Mouse (Mus musculus): ENCODE data around the gene Ercc8. TPM values are rescaled to one million over a fixed set of nuclear protein-coding genes. Genes with fewer than 3 reads are reported as not detected.

The Ercc8 gene
- polyA plus RNA-seq, 1 experiment from 2014 or later: 22.9 TPM

DNA sequence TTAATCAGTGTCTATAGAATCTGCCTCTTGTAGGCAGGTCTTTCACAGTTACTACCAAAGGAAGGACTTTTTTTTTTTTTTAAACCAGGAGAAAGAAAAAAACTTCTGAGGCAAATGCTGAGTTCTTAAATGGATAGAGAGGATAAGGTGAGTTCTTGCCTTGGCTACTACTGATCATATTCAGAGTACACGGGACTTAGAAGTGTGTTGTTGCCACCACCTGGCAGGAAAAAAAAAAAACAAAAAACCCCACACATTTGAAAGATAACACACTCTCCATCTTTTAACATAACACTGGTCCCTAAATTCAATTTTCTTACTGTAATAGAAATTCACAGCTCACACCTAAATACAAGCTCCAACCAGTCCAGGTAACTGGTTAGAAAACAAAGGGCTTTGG, 30.6 kb upstream of the Ercc8 start:
- Histone ChIP-seq H3K36me3 (no peaks in the 10 kb centered on the region), H3K4me3 (no peak overlapping the region), H3K9me3 (no peaks in the 10 kb centered on the region), H3K9ac (no peak overlapping the region), H3K4me2 (no peak overlapping the region), H3K27ac (no peak overlapping the region), H3K27me3 (no peaks in the 10 kb centered on the region), H3K4me1 (peaks cover 7% of the 10 kb centered on the region)
- WGBS: 70% methylated on average over 1 of the region's 1 CpGs
- ATAC-seq (ENCODE audit: insufficient number of reproducible peaks, insufficient read depth, low FRiP score, low TSS enrichment, low read depth): no peak

DNA sequence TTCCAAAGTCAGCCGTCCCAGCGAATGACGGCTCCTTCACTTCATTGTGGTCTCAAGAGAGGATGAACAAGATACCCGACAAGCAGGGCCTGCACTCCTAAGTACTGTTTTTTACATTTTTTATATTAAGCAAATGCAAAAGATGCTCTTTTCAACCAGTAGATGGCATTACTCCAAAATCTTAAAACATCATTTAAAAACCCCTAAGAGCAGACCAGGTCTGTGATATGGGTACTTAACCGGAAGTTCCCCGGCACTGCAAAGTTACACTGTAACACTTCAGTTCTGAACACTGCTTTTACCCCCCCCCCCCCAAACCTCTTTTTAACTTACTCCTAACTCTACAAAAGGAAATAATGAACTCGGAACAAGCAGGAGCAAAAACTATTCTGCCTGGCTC, 29.5 kb upstream of the Ercc8 start:
- H3K9me3 ChIP-seq: no peaks in the 10 kb centered on the region
- no peaks in the 10 kb centered on the region for H3K27me3 ChIP-seq
- H3K4me1 ChIP-seq: peaks cover 4% of the 10 kb centered on the region; the same call in 1 of the 2 replicates
- no peak overlapping the region for H3K9ac ChIP-seq
- 55% methylated on average over 7 of the region's 7 CpGs for WGBS
- H3K4me2 ChIP-seq: no peak overlapping the region
- H3K36me3 ChIP-seq: no peaks in the 10 kb centered on the region
- ATAC-seq (ENCODE audit: insufficient number of reproducible peaks, insufficient read depth, low FRiP score, low TSS enrichment, low read depth): no peak
- no peak overlapping the region for H3K27ac ChIP-seq
- no peak overlapping the region for H3K4me3 ChIP-seq

DNA sequence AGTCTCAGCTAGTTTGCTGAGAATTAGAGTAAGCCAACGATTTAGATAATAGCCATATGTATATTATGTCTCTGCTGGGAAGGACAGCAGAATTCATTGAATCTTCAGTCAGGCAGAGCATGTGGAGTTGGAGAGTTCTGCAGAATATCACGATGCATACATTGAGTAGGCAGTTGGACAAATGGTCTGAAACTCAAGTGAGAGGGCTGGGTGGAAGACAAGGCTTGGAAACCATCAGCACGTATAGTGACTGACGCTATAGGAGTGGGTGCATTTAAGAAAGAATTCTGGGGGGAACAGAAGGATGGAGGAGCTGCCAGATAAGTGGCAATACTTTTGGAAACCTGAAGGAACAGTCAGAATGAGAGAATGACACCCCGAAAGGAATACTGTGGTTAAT, 27.8 kb upstream of the Ercc8 start:
- ATAC-seq (ENCODE audit: insufficient number of reproducible peaks, insufficient read depth, low FRiP score, low TSS enrichment, low read depth): no peak
- no peak overlapping the region for H3K9ac ChIP-seq
- H3K4me2 ChIP-seq: no peak overlapping the region
- 93% methylated on average over 5 of the region's 5 CpGs for WGBS
- no peak overlapping the region for H3K4me3 ChIP-seq
- no peaks in the 10 kb centered on the region for H3K27me3 ChIP-seq
- H3K9me3 ChIP-seq: no peaks in the 10 kb centered on the region
- H3K4me1 ChIP-seq: peaks cover 4% of the 10 kb centered on the region; the same call in 1 of the 2 replicates
- no peak overlapping the region for H3K27ac ChIP-seq
- H3K36me3 ChIP-seq: no peaks in the 10 kb centered on the region

- WGBS: 65% methylated on average over 6 of the region's 6 CpGs
- Histone ChIP-seq H3K9me3 (no peaks in the 10 kb centered on the region), H3K4me2 (no peak overlapping the region), H3K36me3 (no peaks in the 10 kb centered on the region), H3K4me1 (peaks cover 4% of the 10 kb centered on the region; the same call in 1 of the 2 replicates), H3K27ac (no peak overlapping the region), H3K9ac (no peak overlapping the region), H3K4me3 (no peak overlapping the region), H3K27me3 (no peaks in the 10 kb centered on the region)
- ATAC-seq (ENCODE audit: insufficient number of reproducible peaks, insufficient read depth, low FRiP score, low TSS enrichment, low read depth): no peak
Observed at GRCm38 (mm10) chr13:108132031-108132819, 26.3 kb upstream of the Ercc8 start.

GRCm38 (mm10) chr13:108135617-108136016, 22.9 kb upstream of the Ercc8 start:
- H3K36me3 ChIP-seq: no peaks in the 10 kb centered on the region
- ATAC-seq (ENCODE audit: insufficient number of reproducible peaks, insufficient read depth, low FRiP score, low TSS enrichment, low read depth): no peak
- WGBS: 82% methylated on average over 6 of the region's 6 CpGs

DNA sequence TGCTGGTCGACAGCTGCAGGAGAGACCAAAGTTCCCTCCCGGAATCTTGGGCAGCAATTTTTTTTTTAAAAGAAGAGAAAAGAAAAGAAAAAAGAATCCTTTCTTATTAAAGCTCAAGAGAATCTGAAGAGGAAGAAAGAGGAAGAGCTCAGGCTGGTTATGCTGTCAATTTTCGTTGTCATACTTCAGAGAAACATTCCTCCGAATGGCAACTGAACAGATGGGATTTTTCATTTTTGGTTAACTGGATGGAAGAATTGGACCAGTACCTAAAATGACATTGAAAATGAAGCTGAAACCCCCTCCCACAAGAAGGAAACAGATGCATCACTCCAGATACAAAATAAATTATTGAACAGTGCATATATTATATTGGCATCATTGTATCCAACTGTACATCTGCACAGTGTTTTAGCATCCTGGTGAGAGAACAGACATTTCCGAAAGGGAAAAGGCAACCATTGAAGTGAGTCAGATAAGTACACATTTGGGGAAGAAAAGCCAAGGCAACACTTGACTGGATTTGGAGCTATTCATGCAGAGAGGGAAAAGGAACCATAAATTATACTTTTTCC, 20.0 kb upstream of the Ercc8 start:
- H3K36me3 ChIP-seq: peaks cover 2% of the 10 kb centered on the region; the same call in 1 of the 2 replicates

More at GRCm38 (mm10) chr13:108135617-108136016, 22.9 kb upstream of the Ercc8 start:
- Histone ChIP-seq H3K9me3 (no peaks in the 10 kb centered on the region), H3K27me3 (no peaks in the 10 kb centered on the region), H3K27ac (no peak overlapping the region), H3K4me3 (no peak overlapping the region), H3K9ac (no peak overlapping the region), H3K4me1 (peaks cover 4% of the 10 kb centered on the region; the same call in 1 of the 2 replicates), H3K4me2 (no peak overlapping the region)

GRCm38 (mm10) chr13:108144086-108144485, 14.4 kb upstream of the Ercc8 start:
- Histone ChIP-seq H3K27ac (no peak overlapping the region), H3K9me3 (no peaks in the 10 kb centered on the region), H3K4me3 (no peak overlapping the region), H3K4me1 (no peaks in the 10 kb centered on the region), H3K36me3 (peaks cover 4% of the 10 kb centered on the region; the same call in 1 of the 2 replicates), H3K4me2 (no peak overlapping the region), H3K27me3 (no peaks in the 10 kb centered on the region), H3K9ac (no peak overlapping the region)
- WGBS: 93% methylated on average over 8 of the region's 8 CpGs
- ATAC-seq (ENCODE audit: insufficient number of reproducible peaks, insufficient read depth, low FRiP score, low TSS enrichment, low read depth): no peak

More for the DNA sequence above, 20.0 kb upstream of the Ercc8 start:
- Histone ChIP-seq H3K4me2 (no peak overlapping the region), H3K9me3 (no peaks in the 10 kb centered on the region), H3K9ac (no peak overlapping the region), H3K4me1 (no peaks in the 10 kb centered on the region), H3K27me3 (no peaks in the 10 kb centered on the region), H3K27ac (no peak overlapping the region), H3K4me3 (no peak overlapping the region)
- 76% methylated on average over 5 of the region's 5 CpGs for WGBS
- ATAC-seq (ENCODE audit: insufficient number of reproducible peaks, insufficient read depth, low FRiP score, low TSS enrichment, low read depth): no peak

GRCm38 (mm10) chr13:108151782-108152181, 6.7 kb upstream of the Ercc8 start:
- no peak overlapping the region for H3K4me2 ChIP-seq
- no peaks in the 10 kb centered on the region for H3K4me1 ChIP-seq
- ATAC-seq (ENCODE audit: insufficient number of reproducible peaks, insufficient read depth, low FRiP score, low TSS enrichment, low read depth): no peak
- H3K4me3 ChIP-seq: no peak overlapping the region
- H3K27me3 ChIP-seq: no peaks in the 10 kb centered on the region
- no peak overlapping the region for H3K27ac ChIP-seq
- H3K9ac ChIP-seq: no peak overlapping the region
- no peaks in the 10 kb centered on the region for H3K9me3 ChIP-seq
- no peaks in the 10 kb centered on the region for H3K36me3 ChIP-seq

GRCm38 (mm10) chr13:108152650-108153372, 5.7 kb upstream of the Ercc8 start:
- no peak overlapping the region for H3K27ac ChIP-seq
- H3K4me1 ChIP-seq: 0 out of 2 replicates have a peak, but pooled peaks cover 6% of the 10 kb centered on the region
- no peak overlapping the region for H3K4me2 ChIP-seq
- H3K36me3 ChIP-seq: no peaks in the 10 kb centered on the region
- H3K9me3 ChIP-seq: no peaks in the 10 kb centered on the region
- H3K27me3 ChIP-seq: no peaks in the 10 kb centered on the region
- H3K9ac ChIP-seq: no peak overlapping the region
- ATAC-seq (ENCODE audit: insufficient number of reproducible peaks, insufficient read depth, low FRiP score, low TSS enrichment, low read depth): no peak
- 67% methylated on average over 8 of the region's 8 CpGs for WGBS
- H3K4me3 ChIP-seq: no peak overlapping the region

DNA sequence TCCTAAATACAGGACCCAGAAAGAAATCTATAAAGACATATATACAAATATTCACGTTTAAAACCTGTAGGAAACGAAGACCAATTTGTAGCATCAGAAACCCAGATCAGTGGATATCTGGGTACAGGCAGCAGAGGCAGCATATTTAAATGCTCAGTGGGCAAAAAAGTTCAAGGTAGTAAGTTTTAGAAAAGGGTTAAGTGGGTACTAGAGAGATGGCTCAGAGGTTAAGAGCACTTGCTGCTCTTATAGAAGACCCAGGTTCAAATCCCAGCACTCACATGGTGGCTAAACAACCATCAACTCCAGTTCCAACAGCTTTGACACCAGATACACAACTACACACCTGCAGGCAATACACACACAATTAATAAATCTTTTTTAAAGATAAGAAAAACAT, 1.4 kb upstream of the Ercc8 start:
- H3K9ac ChIP-seq: no peak overlapping the region
- H3K36me3 ChIP-seq: peaks cover 11% of the 10 kb centered on the region
- peak overlapping the region; percentile 74; the same call in 1 of the 2 replicates for H3K4me2 ChIP-seq
- H3K27ac ChIP-seq: no peak overlapping the region
- peaks cover 13% of the 10 kb centered on the region for H3K4me1 ChIP-seq
- peak overlapping the region; percentile 85 for H3K4me3 ChIP-seq
- 81% methylated on average over 2 of the region's 2 CpGs for WGBS
- no peaks in the 10 kb centered on the region for H3K9me3 ChIP-seq
- no peak for ATAC-seq (ENCODE audit: insufficient number of reproducible peaks, insufficient read depth, low FRiP score, low TSS enrichment, low read depth)
- no peaks in the 10 kb centered on the region for H3K27me3 ChIP-seq

- no peaks in the 10 kb centered on the region for H3K9me3 ChIP-seq
- no peak overlapping the region for H3K27ac ChIP-seq
- peak overlapping the region; percentile 74 for H3K4me2 ChIP-seq
- 3% methylated on average over 41 of the region's 42 CpGs for WGBS
- peaks cover 13% of the 10 kb centered on the region for H3K36me3 ChIP-seq
- no peak for ATAC-seq (ENCODE audit: insufficient number of reproducible peaks, insufficient read depth, low FRiP score, low TSS enrichment, low read depth)
- H3K9ac ChIP-seq: peak overlapping the region; percentile 82
- H3K27me3 ChIP-seq: no peaks in the 10 kb centered on the region
- H3K4me1 ChIP-seq: peaks cover 13% of the 10 kb centered on the region
- H3K4me3 ChIP-seq: peak overlapping the region; percentile 85
Observed at GRCm38 (mm10) chr13:108157732-108158464, 633 bp upstream of the Ercc8 start.
